ENCODE assay signal across 8 mouse cellular contexts in the genomic region with DNA sequence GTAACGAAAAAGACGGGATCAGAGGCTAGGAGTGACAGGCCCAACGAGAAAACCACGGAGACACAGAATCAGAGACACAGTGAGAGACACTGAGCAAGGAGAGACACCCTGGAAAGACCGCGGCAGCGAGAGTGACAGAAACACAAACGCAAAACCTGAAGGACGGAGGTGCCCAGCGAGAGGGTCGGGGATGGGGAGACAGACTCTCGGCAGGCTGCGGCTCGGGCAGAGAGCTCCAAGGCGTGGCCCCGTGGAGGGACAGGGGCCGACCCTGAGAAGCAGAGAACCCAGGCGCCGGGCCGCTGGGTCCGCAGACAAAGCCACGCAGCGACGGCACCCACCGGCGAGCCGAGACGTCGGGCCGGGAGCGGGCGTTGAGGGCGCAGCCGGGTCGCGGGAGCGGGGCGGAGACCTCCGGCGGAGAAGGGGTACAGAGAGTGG. TPM values are rescaled to one million over a fixed set of nuclear protein-coding genes. Genes with fewer than 3 reads are reported as not detected.
DNase-seq lines count a peak whose midpoint lies in the region; ATAC-seq lines count a peak whose summit lies in the region.

No protein-coding gene starts in this region.

- DNase-seq in lung, postnatal 36 days = no peak
- no peak for DNase-seq in forebrain, embryonic 14.5 days (ENCODE audit: low spot score)
- peak; percentile 25 to 37 for DNase-seq in kidney, postnatal 4 days
- no peak for DNase-seq in cerebellum, adult 11 months
- no peak for DNase-seq in thymus, adult 18-20 months

- no peak for ATAC-seq in lung, embryonic 15.5 days (ENCODE audit: borderline replicate concordance, extremely low read depth, low FRiP score, low TSS enrichment)
- ATAC-seq in forebrain, embryonic 14.5 days = no peak
- no peak for ATAC-seq in neural tube, embryonic 15.5 days (ENCODE audit: low FRiP score)
- ATAC-seq in activated CD4-positive, CD25-positive, alpha-beta regulatory T cell, adult 4 months = no peak

- H3K9ac ChIP-seq in lung, embryonic 15.5 days = no peak overlapping the region
- peak overlapping the region; percentile 25; the same call in 1 of the 2 replicates for H3K9ac ChIP-seq in forebrain, embryonic 14.5 days (ENCODE audit: low read length)
- no peak overlapping the region for H3K9ac ChIP-seq in neural tube, embryonic 15.5 days (replicated peaks)

- WGBS in lung, embryonic 15.5 days = 1% methylated on average over 40 of the region's 40 CpGs
- WGBS in forebrain, embryonic 14.5 days = 2% methylated on average over 37 of the region's 40 CpGs
- WGBS in neural tube, embryonic 15.5 days = 2% methylated on average over 40 of the region's 40 CpGs

- no peaks in the 10 kb centered on the region for H3K9me3 ChIP-seq in lung, embryonic 15.5 days
- H3K9me3 ChIP-seq in forebrain, embryonic 14.5 days (replicated peaks; ENCODE audit: control insufficient read depth, low read length) = no peaks in the 10 kb centered on the region
- no peaks in the 10 kb centered on the region for H3K9me3 ChIP-seq in neural tube, embryonic 15.5 days (replicated peaks)

- H3K4me1 ChIP-seq in lung, embryonic 15.5 days = peaks cover 19% of the 10 kb centered on the region
- peaks cover 7% of the 10 kb centered on the region for H3K4me1 ChIP-seq in forebrain, embryonic 14.5 days (ENCODE audit: control insufficient read depth, insufficient read depth, low read length)
- peaks cover 22% of the 10 kb centered on the region for H3K4me1 ChIP-seq in neural tube, embryonic 15.5 days

- H3K36me3 ChIP-seq in lung, embryonic 15.5 days = no peaks in the 10 kb centered on the region
- H3K36me3 ChIP-seq in forebrain, embryonic 14.5 days (ENCODE audit: control insufficient read depth, insufficient read depth, low read length) = no peaks in the 10 kb centered on the region
- no peaks in the 10 kb centered on the region for H3K36me3 ChIP-seq in neural tube, embryonic 15.5 days

- peak overlapping the region; percentile 56 for H3K4me2 ChIP-seq in lung, embryonic 15.5 days
- H3K4me2 ChIP-seq in forebrain, embryonic 14.5 days (ENCODE audit: low read length) = peak overlapping the region; percentile 43
- peak overlapping the region; percentile 44 for H3K4me2 ChIP-seq in neural tube, embryonic 15.5 days

- no peak overlapping the region for H3K27ac ChIP-seq in lung, embryonic 15.5 days
- H3K27ac ChIP-seq in forebrain, embryonic 14.5 days (ENCODE audit: low read depth, low read length) = no peak overlapping the region
- no peak overlapping the region for H3K27ac ChIP-seq in neural tube, embryonic 15.5 days (replicated peaks)

- H3K27me3 ChIP-seq in lung, embryonic 15.5 days = peaks cover 84% of the 10 kb centered on the region
- peaks cover 75% of the 10 kb centered on the region for H3K27me3 ChIP-seq in forebrain, embryonic 14.5 days (replicated peaks; ENCODE audit: control insufficient read depth, insufficient read depth, low read length)
- peaks cover 72% of the 10 kb centered on the region for H3K27me3 ChIP-seq in neural tube, embryonic 15.5 days (replicated peaks)

- H3K4me3 ChIP-seq in lung, embryonic 15.5 days = peak overlapping the region; percentile 35
- peak overlapping the region; percentile 22 for H3K4me3 ChIP-seq in forebrain, embryonic 14.5 days (ENCODE audit: low read depth, low read length)
- H3K4me3 ChIP-seq in neural tube, embryonic 15.5 days (replicated peaks) = peak overlapping the region; percentile 14; the same call in 1 of the 2 replicates

RNA-seq across cellular contexts. Expression of gene Nr5a1, which starts 2.9 kb away (rescaled TPM):
- polyA plus RNA-seq in lung, embryonic 15.5 days (2015; fragmentation: Nextera tagmentation; extraction: Ambion mirVana) = 0.16 and 0.33 TPM in 2 replicates
- 1.3 and 1.4 TPM in 2 replicates for polyA plus RNA-seq in forebrain, embryonic 14.5 days (2014; fragmentation: Nextera tagmentation; extraction: Ambion mirVana)
- 0.05 and 0.10 TPM in 2 replicates for polyA plus RNA-seq in neural tube, embryonic 15.5 days (2015; fragmentation: Nextera tagmentation; extraction: Ambion mirVana)
- not detected for polyA plus RNA-seq in activated CD4-positive, CD25-positive, alpha-beta regulatory T cell, adult 4 months (2017; shearing (Covaris generic))

Comparison
In these comparisons a context has a peak if more than half of its experiments do, and no peak if none do; other contexts are left out.
1. DNase-seq: peak in kidney, postnatal 4 days (2 of 2); none in lung, postnatal 36 days (single experiment), forebrain, embryonic 14.5 days (single experiment), cerebellum, adult 11 months (single experiment) and thymus, adult 18-20 months (0 of 2).
2. Peak in every context shown above with its lines, with median percentiles within 50 percentile points of each other: H3K4me2 ChIP-seq and H3K4me3 ChIP-seq.